Mouse (Mus musculus): ENCODE results near the gene Olfr875.
"Not testable (repeated sequence)": the region's sequence is repeated elsewhere in the genome, so short reads cannot be mapped to it uniquely, and the experiment has no call there.

Olfr875 gene

DNA sequence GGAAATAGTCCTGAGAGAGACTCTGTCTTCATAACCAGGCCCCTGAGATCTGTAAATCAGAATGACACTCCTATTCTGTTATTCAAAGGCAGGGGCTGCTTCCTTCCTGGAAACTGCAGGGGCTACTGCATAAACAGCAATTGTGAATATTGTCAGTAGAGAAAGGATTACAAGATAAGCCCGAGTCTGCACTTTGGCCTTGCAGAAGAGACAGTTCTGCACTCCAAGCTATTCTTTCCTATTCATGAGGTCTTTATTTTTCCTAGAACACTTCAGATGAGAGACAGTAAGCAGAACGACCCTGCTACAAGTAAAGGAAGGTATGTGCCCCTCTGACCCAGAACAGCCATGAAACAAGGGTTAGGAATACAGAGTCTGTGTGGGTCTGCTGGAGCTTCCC, at the start of gene Olfr875:
Olfr875 (plus strand) TSS at position 99 of the 400 bp plus-strand sequence.
- DNase-seq (ENCODE audit: low spot score): no peak

DNA sequence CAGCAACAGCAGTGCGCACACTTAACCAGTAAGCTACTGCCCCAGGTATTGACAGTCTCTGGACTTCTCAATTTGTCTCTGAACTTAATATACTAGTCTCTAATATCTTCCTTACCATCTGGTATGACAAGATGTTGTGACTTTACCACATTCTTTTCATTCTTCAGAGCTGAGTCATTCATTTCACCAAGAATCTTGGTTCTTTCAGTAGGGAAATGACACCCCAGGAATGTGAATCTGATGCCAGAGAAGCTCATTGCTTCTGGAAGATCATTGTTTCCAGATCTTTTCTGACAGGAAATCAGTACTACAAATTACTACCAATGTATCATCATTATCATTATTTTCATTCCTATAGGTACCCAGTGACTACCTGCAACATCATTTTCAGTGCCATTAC, 37.3 kb upstream of the Olfr875 start:
- no peak for DNase-seq (ENCODE audit: low spot score)

DNA sequence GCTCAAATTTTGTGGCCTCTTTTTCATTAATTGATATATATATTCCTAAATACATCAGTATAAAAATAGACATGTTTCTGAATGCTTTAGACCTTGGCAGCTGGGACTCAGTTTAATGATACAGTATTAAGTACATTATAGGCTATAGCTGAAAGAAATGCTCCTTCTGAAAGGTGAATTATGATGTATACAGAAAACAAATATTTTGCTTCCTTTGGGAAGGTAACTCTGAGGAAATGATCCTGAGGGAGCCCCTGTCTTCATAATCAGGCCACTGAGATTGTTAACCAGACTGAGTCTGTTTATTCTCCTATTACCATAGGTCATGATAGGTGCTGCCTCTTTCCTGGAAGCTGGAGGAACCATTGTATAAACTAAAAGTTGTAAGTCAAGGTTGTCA, 26.9 kb upstream of the Olfr875 start, which contains the start of gene Olfr874:
Olfr874 (plus strand) TSS at position 301 of the 400 bp plus-strand sequence.
- no peak for DNase-seq (ENCODE audit: low spot score)

DNA sequence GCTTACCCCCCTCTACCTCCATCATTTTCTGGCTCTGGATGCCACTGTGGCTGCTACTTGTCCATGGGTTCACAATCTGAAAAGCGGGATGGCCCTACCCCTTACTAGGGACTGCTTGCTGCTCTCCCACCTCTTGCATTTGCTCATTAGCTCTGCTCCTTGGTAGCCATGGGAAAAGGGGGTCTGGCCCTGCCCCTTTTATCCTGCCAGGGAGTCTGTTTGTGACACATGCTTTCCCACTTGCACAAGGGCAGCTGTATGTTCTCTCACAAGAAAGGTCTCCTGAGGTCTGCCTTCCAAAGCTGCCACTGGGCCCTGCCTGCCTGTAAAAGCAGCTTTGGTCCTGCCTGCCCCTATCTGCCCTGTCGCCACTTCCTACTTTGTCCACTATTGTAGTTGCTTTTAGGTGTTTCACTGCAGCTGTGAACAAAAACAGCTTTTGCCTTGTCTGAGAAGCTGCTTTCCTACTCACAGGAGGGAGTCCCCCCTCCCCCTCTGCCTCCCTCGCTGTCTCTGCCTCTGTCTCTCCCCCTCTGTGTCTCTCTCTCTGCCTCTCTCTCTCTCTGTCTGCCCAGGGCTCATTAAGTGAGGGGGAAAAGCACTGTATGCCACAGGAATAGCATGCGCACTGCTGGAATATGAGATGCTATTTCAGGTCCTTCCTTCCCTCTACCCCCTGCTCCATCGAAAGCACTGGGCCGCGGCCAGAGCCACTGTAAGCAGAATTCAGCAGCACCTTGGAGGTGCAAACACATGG, 21.2 kb upstream of the Olfr875 start:
- DNase-seq (ENCODE audit: low spot score): no peak

DNA sequence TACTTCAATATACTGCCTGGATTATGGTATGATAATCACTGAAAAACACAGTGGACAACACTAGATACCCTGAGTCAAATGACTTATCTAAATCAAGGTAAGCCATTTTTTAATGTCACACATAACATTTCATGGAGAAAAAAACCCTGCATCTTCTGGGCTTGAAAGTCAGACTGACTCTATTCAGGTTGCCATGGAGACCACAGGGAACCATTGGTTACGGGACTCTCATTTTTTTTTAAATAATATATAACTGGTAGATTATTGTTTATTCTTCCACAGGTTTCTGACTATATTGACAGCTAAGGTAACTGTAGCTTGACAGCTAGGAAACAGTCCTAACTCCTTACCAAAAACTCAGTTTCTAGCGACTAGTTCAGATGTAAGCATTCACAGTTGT, 20.2 kb upstream of the Olfr875 start:
- DNase-seq (ENCODE audit: low spot score): no peak

DNA sequence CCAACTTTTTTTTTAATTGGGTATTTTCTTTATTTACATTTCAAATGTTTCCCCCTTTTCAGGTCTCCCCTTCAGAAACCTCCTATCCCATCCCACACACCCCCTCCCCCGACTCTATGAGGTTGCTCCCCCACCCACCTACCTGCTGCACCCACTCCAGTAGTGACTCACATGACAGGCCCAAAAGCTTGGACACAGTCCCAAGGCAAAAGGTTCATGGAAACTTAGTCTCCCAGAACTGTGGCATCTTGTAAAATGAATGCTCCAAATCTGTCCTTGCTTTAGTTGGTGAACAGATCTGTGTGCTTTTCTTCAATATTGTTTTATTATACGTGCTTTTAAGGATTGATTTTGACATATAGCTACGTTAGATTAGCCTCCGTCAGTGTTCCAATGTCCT, 19.7 kb upstream of the Olfr875 start:
- DNase-seq (ENCODE audit: low spot score): no peak

DNA sequence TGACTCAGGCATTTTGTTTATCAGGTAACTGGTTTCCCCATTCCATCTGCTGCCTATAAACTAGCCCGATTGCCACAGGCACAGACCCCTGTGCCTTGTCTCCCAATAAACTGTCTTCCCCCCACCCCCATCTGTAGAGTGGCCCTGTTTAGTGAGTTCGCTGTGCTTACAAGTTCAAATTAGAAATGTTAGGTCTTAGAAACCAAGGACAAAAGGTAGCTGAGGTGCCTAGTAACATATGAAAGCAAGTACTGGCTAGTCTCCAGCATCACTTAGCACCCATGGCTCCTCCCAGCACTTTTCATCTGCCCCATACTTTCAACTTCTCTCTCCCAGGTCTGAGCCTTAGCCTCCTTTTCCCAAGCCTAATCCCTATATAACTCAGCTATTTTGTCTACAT, 9.9 kb upstream of the Olfr875 start:
- no peak for DNase-seq (ENCODE audit: low spot score)

DNA sequence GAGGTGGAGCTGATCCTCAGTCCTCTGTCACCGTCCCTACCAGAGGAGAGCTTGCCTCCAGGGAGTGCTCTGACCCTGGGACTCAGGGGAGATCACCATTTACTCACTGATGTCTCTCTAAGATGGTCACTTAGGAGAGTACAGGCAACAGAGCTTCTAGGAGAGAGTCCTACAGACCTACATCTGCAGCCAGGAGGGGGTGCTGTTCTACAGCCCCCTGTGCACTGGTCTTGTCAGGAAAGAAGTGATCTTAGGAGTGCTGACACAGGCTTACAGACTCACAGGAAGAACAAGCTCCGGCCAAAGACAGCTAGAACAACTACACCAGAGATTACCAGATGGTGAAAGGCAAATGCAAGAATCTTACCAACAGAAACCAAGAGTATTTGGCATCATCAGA, 9.1 kb upstream of the Olfr875 start:
- DNase-seq (ENCODE audit: low spot score): no peak

DNA sequence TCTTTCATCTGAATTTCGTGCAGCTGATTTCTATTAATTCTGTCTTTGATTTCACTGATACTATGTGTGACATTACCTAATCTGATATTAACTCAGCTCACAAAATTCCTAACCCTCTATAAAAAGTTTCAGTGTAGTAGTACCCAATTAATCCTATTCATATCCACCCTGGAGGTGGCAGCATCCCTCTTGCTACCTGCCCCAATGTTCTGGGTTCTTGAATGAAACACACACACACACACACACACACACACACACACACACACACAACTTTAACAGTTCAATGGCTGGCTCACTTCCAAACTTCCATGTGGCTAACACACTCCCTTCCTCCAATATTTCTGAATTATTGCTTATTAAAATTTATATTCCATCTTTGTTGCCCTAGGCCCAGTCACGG, 996 bp upstream of the Olfr875 start:
- no peak for DNase-seq (ENCODE audit: low spot score)

DNA sequence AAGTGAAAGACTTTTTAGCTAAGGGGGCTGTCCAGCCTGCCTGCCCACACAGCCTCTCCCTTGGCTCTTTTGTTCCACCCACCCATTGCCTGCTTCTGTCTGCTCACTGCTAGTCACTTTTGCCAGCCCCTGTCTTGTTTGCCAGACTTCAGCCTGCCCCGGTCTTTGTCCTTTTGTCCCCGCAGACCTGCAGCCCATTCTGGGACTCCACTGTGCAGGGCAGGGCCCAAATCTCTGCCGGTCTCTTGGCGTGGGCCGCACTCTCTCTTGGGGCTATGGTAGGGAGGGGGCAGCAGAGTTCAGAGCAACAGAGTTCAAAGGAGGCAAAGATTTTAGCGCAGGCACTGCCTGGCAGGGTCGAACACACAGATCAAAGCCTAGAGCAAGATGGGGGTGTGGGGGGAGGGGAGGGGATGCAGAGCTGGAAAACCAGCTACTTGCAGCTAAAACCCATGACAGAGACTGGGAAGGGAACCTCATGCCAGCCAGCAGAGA, 11.2 kb downstream of the Olfr875 start:
- no peak for DNase-seq (ENCODE audit: low spot score)

DNA sequence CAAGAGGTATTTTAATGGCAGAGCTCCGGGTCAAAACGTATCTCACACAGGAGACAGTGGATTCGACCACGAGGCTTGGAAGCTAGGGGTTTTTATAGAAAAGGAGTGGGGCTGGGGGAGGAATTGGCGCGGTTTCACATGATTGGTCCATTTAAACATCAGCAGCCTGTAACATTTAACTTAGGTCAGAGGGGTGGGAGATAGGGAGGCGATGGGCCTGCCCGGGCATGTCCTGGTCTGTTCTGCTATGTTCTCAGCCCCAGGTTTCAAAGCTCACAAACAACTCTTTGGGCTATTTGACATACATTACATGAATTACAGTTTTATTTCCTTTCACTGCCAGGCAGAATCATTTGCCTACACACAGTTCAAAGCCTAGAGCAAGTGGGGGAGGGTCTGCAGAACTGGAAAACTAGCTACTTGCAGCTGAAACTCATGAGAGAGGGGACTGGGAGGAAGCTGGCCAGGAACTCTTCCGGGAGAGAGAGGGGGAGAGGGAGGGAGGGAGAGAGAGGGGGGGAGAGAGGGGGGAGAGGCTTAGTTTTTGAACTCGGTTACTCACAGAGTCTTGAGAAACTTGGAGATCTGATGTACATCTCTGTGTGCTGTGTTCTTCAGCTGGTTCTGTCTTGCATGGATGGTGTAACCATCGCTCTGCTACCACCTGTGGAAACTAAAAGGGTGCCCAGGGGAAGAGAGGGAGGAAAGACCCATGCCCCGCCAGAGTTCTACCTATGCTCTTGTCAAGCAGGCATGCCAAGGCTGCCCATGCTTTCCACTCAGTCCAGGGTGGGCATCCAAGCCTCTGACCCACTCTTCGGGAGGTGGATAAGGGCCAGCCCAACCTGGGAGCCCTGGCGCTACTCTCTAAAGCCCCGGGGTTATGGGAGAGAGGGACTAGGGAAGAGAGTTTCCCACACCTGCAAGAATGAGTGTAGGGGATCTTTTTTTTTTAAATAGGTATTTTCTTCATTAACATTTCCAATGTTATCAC, 12.0 kb downstream of the Olfr875 start:
- DNase-seq (ENCODE audit: low spot score): not testable (repeated sequence)

DNA sequence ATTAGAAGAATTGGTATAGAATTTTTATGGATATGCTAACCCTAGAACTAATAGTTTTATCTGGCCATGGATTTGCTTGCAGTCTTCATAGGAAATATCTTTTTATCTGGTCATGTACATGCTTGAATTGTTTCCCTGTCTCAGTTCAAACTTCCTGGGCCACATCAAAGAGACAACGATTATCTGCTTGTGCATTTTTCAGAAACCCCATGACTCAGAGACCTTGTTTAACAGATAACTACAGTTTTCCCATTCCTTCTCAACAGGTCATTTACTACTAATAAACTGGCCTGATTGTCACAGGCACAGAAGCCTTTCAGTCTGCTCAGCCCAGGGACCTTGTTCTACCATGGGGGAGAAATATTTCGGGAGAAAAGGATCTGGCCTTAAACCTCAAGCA, 14.8 kb downstream of the Olfr875 start:
- DNase-seq (ENCODE audit: low spot score): no peak

DNA sequence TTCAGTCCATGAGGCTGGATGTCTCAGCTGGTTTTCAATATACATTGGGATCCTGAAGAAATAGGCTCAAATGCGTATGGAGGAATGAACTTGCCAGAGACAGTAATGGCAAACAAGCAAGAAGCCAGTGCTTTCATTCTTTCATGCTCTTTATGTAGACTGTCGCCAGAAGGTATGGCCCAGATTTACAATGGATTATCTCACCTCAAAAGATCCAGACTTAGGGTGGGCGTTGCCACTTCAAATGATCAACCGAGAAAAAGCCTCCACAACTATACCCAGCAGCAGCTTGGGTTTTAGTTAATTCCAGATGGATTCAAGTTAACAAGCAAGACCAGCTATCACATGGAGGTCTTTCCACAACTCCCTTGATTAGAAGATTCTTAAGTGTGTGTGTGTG, 30.4 kb downstream of the Olfr875 start:
- no peak for DNase-seq (ENCODE audit: low spot score)

DNA sequence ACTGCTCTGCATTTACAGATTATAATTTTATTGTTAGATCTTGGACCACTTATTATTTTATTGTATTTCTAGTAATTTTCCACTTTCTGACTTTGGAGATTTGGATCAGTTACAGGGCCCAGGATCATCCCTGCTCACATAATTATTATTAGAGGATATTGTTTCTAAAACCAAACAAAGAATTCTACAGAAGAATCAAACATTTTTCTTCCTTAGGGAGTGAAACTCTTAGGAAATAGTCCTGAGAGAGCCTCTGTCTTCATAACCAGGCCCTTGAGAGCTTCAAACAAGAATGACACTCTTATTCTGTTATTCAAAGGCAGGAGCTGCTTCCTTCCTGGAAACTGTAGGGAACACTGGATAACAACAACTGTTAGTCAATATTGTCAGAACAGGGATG, 31.1 kb downstream of the Olfr875 start, which contains the start of gene Olfr876:
Olfr876 (plus strand) TSS at position 301 of the 400 bp plus-strand sequence.
- DNase-seq (ENCODE audit: low spot score): no peak

DNA sequence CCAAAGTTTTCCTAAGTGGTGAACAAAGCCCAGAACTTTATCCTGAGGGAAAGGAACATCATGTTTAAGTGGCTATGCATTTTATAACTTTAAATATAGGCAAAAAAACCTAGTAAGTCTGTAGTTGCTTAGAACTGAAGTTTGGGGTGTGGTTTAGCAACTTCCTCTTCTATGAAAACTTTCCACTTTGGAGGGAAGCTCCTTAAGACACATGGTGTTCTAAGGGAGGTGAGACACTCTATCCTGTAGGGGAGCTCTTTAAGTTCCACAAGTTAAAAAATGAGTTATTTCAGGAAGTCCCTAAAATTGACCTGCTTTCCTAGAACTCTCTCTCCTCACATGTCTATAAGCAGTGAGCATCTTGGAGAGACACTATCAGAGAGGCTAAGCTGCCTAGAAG, 35.6 kb downstream of the Olfr875 start:
- DNase-seq (ENCODE audit: low spot score): no peak

DNA sequence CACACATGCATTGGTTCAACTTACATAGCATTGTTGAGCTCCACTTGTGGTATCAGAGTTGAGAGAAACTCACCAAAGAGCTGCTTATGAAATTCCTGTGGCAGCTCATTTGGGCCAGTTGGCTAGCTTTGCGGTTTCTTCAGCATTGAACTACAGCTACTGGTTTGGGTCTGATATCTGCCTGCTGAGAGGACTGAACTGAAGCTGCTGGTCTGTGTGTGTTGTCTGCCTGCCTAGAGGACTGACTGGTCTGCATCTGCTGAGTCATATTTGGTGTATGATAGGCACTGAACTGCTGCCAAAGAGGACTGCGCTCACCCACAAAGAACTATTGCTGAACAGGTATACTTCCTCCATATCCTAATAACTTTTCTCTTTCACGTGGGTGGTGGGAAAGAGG, 36.8 kb downstream of the Olfr875 start:
- DNase-seq (ENCODE audit: low spot score): no peak

DNA sequence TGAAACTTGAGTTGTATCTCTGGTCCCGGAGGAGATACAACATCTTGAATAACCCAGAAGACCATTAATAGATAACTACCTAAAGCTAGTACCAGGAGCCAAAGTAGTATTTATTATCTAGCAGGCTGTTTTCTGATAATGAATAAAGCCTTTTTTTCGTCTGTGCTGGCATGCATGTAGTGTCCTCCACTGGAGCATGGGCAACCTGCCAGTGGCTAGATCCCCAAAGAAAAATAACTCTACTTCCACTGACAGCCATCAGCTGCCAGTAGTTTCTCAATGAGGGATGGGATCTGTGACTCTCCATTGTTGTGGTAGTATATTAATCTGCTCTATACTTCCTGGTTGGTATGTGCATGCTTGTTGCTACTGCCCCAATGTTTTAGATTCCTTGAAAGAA, 37.3 kb downstream of the Olfr875 start:
- no peak for DNase-seq (ENCODE audit: low spot score)

DNA sequence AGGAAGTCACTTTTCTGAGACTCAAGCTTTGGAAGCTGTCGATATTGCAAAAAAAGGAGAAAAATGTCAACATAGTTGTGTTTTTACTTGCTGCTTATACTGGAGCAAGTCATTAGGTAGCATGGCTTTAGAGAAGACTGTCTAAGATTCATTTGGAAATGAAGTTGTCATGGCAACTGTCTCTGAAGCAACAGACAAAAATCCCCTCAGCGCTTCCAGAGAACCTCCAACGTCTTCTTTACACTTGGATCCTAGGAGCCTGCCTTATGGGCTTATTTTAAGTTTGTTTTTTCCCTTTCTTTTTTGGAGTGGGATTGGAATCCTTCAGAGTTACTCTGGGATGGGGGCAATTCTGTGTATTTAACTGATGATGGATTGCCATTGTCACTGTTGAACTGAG, 43.0 kb downstream of the Olfr875 start:
- DNase-seq (ENCODE audit: low spot score): no peak
